Mouse (Mus musculus) heart, embryonic 11.5 days (tissue): Measurements from ENCODE around the gene Creb1. TPM values are rescaled to one million over a fixed set of nuclear protein-coding genes. Genes with fewer than 3 reads are reported as not detected.

Source experiments
- ATAC-seq: fragments of 200-750 bp; cut with Nextera tagmentation; replicated peaks from 2 replicates; pipeline ENCODE4 v1.8.0; 2017; ENCODE audit warnings: moderate library complexity; ENCODE audit not compliant: insufficient number of reproducible peaks, low FRiP score, low TSS enrichment
- H3K27ac ChIP-seq: fragments of 300-500 bp; sonication (generic); 2 replicates; pipeline ENCODE4 v1.5.1; 2014; ENCODE audit warnings: mild to moderate bottlenecking, low read depth, low read length
- H3K27me3 ChIP-seq: fragments of 300-500 bp; sonication (generic); 2 replicates; pipeline ENCODE4 v1.6.1; 2014; ENCODE audit warnings: mild to moderate bottlenecking, low read length, mixed read lengths; ENCODE audit not compliant: control insufficient read depth, insufficient read depth
- H3K36me3 ChIP-seq: fragments of 300-500 bp; sonication (generic); 2 replicates; pipeline ENCODE4 v1.6.1; 2014; ENCODE audit warnings: mild to moderate bottlenecking, low read length, moderate library complexity, mixed read lengths; ENCODE audit not compliant: control insufficient read depth, insufficient read depth
- H3K4me1 ChIP-seq: fragments of 300-500 bp; sonication (generic); 2 replicates; pipeline ENCODE4 v1.6.1; 2014; ENCODE audit warnings: low read length; ENCODE audit not compliant: control insufficient read depth, insufficient read depth
- H3K4me2 ChIP-seq: fragments of 300-500 bp; sonication (generic); 2 replicates; pipeline ENCODE4 v1.6.1; 2014; ENCODE audit warnings: mild to moderate bottlenecking, moderate library complexity
- H3K4me3 ChIP-seq: fragments of 300-500 bp; sonication (generic); 2 replicates; pipeline ENCODE4 v1.5.1; 2014; ENCODE audit warnings: low read depth, low read length
- H3K9ac ChIP-seq: fragments of 300-500 bp; sonication (generic); 2 replicates; pipeline ENCODE4 v1.6.1; 2014; ENCODE audit warnings: mild to moderate bottlenecking, low read depth, low read length, moderate library complexity
- H3K9me3 ChIP-seq: fragments of 300-500 bp; sonication (generic); replicated peaks from 2 replicates; pipeline ENCODE4 v1.6.1; 2016; ENCODE audit warnings: low read length; ENCODE audit not compliant: control insufficient read depth
- WGBS: fragments of 180-500 bp; shearing (Covaris S2); extraction: QIAGEN DNeasy Blood & Tissue Kit; methylation state at CpG from one replicate; pipeline ENCODE4 v1.1.7; 2014; ENCODE audit not compliant: insufficient replicate concordance; 5-methylcytosine and 5-hydroxymethylcytosine counted together
- polyA plus RNA-seq: library from polyadenylated mRNA; unstranded; fragments of >200 nt; fragmentation: Nextera tagmentation; extraction: Ambion mirVana; gene quantifications from 2 replicates; pipeline ENCODE4 v1.2.1, GENCODE M21; 2014

Gene Creb1
- 30.0 and 33.2 TPM in 2 replicates for polyA plus RNA-seq

DNA sequence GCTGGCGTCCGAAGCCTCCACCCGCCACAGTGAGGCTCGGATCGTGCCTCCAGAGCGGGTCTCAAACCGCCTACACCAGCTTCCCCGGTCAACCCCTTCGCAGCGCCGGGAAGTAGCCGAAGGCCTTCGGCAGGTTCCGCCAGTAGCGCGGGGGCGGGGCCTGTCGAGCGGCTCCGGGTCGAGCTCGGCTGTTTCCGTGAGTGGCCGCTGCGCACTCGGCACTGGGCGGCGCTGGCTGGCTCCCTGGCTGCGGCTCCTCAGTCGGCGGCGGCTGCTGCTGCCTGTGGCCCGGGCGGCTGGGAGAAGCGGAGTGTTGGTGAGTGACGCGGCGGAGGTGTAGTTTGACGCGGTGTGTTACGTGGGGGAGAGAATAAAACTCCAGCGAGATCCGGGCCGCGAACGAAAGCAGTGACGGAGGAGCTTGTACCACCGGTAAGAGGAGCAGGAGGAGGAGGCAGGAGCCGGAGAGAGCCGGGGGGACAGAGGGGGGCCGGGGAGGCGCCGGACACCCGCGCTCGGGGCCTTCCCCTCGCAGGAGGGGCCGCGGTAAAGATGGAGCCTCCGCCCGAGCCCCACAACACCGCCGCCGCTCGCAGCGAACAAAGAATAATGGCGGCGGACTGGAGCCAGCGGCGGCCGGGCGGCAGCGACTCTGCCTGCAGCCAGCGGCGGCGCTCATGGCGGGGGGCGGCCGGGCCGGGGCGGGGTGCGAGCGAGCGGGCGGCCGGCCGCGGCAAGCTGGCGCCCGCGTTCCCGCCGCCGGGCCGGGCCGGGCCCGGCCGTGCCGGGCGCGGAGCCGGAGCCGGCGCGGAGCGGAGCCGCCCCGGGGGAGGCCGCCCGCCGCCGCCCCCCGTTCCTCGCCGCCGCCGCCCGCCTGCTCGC, at the start of gene Creb1:
Creb1 (plus strand) TSS at position 57 of the 882 bp plus-strand sequence.
- H3K27ac ChIP-seq: peak within 1 kb of the TSS; percentile 100
- H3K36me3 ChIP-seq: no peaks in the 10 kb centered on the region
- peaks cover 3% of the 10 kb centered on the region; the same call in 1 of the 2 replicates for H3K9me3 ChIP-seq
- peak within 1 kb of the TSS; percentile 91 for H3K4me3 ChIP-seq
- under 1% methylated on average over 84 of the region's 119 CpGs for WGBS
- peaks cover 20% of the 10 kb centered on the region; the same call in 1 of the 2 replicates for H3K4me1 ChIP-seq
- H3K27me3 ChIP-seq: no peaks in the 10 kb centered on the region
- peak within 1 kb of the TSS; percentile 98 for H3K9ac ChIP-seq
- peak within 1 kb of the TSS; percentile 95 for H3K4me2 ChIP-seq
- peak; percentile 97 for ATAC-seq

DNA sequence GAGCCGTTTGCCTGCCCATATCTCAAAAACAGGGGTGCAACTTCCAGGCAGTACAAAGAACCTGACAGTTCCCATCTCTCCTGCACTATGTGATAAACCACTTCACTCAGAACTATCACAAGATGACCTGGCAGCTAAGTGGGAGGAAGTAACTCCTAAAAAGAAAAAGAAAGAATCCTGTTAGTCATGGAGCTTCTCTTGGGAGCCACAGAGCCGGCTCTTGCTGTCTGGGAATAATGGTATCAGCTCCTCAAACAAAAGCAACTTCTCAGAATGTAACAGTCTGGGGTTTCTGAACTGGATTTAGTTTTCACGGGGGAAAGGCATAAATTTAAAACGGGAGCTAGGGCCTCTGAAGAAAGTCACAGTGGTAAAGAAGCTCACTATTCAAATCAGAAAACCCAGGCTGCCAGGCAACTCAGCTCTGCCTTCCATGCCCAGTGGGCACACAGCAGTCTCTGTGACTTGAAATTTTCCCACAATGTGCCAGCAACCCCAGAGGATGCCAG, 43.9 kb upstream of the Creb1 start:
- no peak overlapping the region for H3K4me3 ChIP-seq
- H3K4me2 ChIP-seq: no peak overlapping the region
- H3K4me1 ChIP-seq: no peaks in the 10 kb centered on the region
- WGBS: 22% methylated on average over 4 of the region's 4 CpGs
- no peaks in the 10 kb centered on the region for H3K36me3 ChIP-seq
- H3K9ac ChIP-seq: no peak overlapping the region
- H3K27me3 ChIP-seq: no peaks in the 10 kb centered on the region
- H3K9me3 ChIP-seq: no peaks in the 10 kb centered on the region
- no peak for ATAC-seq
- no peak overlapping the region for H3K27ac ChIP-seq

- Histone ChIP-seq H3K4me3 (no peak overlapping the region), H3K27ac (no peak overlapping the region), H3K9ac (no peak overlapping the region), H3K4me2 (no peak overlapping the region), H3K27me3 (no peaks in the 10 kb centered on the region), H3K9me3 (no peaks in the 10 kb centered on the region), H3K36me3 (no peaks in the 10 kb centered on the region), H3K4me1 (no peaks in the 10 kb centered on the region)
- ATAC-seq: no peak
These were observed 35.6 kb upstream of the Creb1 start for GRCm38 (mm10) chr1:64496803-64497202.

DNA sequence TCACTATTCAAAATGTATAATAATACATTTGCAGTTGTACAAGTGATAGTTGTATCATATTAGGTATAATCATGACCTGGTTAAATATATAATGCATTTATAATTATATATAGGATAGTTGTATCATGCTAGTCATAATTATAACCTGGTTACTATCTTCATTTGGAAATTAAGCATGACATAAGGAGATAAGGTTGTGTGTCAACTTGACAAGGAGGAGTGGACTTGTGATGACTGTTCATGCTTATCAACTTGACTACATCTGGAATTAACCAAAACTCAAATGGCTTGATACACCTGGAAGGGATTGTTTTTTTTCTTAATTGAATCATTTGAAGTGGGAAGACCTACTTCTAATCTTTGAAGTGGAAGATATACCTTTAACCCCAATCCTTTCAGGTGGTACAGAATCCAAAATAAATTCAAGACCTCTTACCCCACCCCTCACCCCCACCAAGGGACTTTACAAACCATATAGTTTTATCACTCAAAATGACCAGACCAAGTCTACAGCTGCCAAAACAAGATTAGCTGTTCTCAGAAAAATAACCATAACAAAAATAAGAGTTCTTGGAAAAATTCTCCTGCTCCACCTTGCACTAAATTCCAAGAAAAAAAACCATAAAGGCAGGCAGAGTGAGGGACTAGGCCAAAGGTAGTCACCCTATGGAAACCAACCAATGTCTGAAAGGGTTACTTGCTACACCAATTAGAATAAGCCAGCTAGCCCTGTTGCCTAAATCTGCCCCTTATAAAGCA, 30.9 kb upstream of the Creb1 start:
- no peaks in the 10 kb centered on the region for H3K36me3 ChIP-seq
- no peaks in the 10 kb centered on the region for H3K9me3 ChIP-seq
- H3K9ac ChIP-seq: no peak overlapping the region

DNA sequence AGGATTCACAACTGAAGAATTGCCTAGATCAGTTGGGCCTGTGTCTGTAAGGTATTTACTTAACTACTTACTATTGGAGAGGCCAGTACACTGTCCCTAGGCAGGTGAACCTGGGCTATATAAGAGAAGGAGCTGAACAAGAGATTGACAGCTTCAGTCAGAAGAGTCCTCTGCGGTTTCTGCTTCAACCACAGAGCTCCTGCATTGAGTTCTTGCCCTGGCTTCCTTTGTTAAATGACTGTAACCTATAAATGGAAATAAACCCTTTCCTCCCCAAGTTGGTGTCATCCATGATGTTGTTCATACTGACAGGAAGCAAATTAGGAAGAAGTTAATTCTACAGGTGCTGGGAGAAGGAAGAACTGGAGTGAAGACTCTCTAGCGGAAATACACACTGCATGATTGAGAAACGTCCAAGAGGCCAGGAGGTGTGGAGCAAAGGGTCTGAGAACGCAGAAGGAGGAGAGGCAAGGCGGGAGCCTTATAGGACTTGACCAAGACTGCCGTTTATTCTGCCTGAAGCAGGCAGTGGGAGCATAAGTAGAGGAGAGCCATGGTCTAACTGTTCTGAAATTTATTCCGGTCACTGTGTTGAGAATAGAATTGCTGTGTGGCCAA, 23.9 kb upstream of the Creb1 start:
- H3K4me2 ChIP-seq: no peak overlapping the region
- no peak overlapping the region for H3K4me3 ChIP-seq
- H3K4me1 ChIP-seq: no peaks in the 10 kb centered on the region
- no peaks in the 10 kb centered on the region for H3K9me3 ChIP-seq
- WGBS: 80% methylated on average over 7 of the region's 7 CpGs
- ATAC-seq: no peak
- H3K27me3 ChIP-seq: no peaks in the 10 kb centered on the region
- H3K27ac ChIP-seq: no peak overlapping the region
- H3K9ac ChIP-seq: no peak overlapping the region
- no peaks in the 10 kb centered on the region for H3K36me3 ChIP-seq

More for the DNA sequence above, 30.9 kb upstream of the Creb1 start:
- Histone ChIP-seq H3K27ac (no peak overlapping the region), H3K4me2 (no peak overlapping the region), H3K27me3 (no peaks in the 10 kb centered on the region), H3K4me1 (no peaks in the 10 kb centered on the region), H3K4me3 (no peak overlapping the region)
- no peak for ATAC-seq

GRCm38 (mm10) chr1:64509678-64510077, 22.8 kb upstream of the Creb1 start:
- H3K27ac ChIP-seq: no peak overlapping the region
- H3K4me2 ChIP-seq: no peak overlapping the region
- H3K4me1 ChIP-seq: no peaks in the 10 kb centered on the region
- no peak for ATAC-seq
- no peaks in the 10 kb centered on the region for H3K36me3 ChIP-seq
- 74% methylated on average over 1 of the region's 1 CpGs for whole genome bisulfite sequencing
- H3K9ac ChIP-seq: no peak overlapping the region
- no peaks in the 10 kb centered on the region for H3K27me3 ChIP-seq
- H3K9me3 ChIP-seq: no peaks in the 10 kb centered on the region
- H3K4me3 ChIP-seq: no peak overlapping the region

- ATAC-seq: no peak
- Histone ChIP-seq H3K27ac (no peak overlapping the region), H3K4me3 (no peak overlapping the region), H3K4me2 (no peak overlapping the region), H3K27me3 (no peaks in the 10 kb centered on the region), H3K36me3 (no peaks in the 10 kb centered on the region), H3K4me1 (peaks cover 5% of the 10 kb centered on the region; the same call in 1 of the 2 replicates), H3K9ac (no peak overlapping the region), H3K9me3 (no peaks in the 10 kb centered on the region)
- WGBS: 79% methylated on average over 7 of the region's 7 CpGs
These were observed 18.3 kb upstream of the Creb1 start for GRCm38 (mm10) chr1:64514184-64514583.

- no peak for ATAC-seq
- peaks cover 13% of the 10 kb centered on the region for H3K4me1 ChIP-seq
- H3K36me3 ChIP-seq: no peaks in the 10 kb centered on the region
- WGBS: 61% methylated on average over 3 of the region's 3 CpGs
- H3K27ac ChIP-seq: no peak overlapping the region
- H3K4me2 ChIP-seq: no peak overlapping the region
- H3K9me3 ChIP-seq: no peaks in the 10 kb centered on the region
- H3K9ac ChIP-seq: no peak overlapping the region
- no peaks in the 10 kb centered on the region for H3K27me3 ChIP-seq
- no peak overlapping the region for H3K4me3 ChIP-seq
These were observed 15.9 kb upstream of the Creb1 start for GRCm38 (mm10) chr1:64516593-64516992.
